Comparison of ENCODE assay signal across 8 mouse cellular contexts in the genomic region with DNA sequence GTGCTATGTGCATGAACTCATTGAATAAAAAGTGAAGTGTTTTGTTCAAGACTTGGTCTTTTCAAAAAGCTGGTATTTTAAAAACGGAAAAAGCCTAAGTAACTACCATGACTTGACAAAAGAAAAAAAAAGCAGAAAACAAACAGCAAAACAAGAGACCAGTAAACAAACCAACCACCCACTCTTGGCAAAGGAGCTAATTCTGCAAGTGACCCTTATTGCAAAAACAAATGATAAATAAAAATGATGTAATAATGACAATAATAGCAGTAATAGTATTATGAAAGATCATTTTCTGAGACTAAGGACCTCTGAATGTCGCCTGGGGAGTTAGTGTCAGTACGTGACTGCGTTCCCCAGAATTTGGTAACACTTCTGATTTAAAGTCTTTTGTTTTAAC. TPM values are rescaled to one million over a fixed set of nuclear protein-coding genes. Genes with fewer than 3 reads are reported as not detected.
DNase-seq lines count a peak whose midpoint lies in the region; ATAC-seq lines count a peak whose summit lies in the region.

No protein-coding gene starts in this region.

- 4% methylated on average over 4 of the region's 4 CpGs for whole genome bisulfite sequencing in forebrain, embryonic 13.5 days
- 13% methylated on average over 4 of the region's 4 CpGs for WGBS in liver, embryonic 11.5 days
- 16% methylated on average over 4 of the region's 4 CpGs for WGBS in stomach, embryonic 15.5 days

- no peaks in the 10 kb centered on the region for H3K9me3 ChIP-seq in forebrain, embryonic 13.5 days (replicated peaks)
- H3K9me3 ChIP-seq in liver, embryonic 11.5 days (ENCODE audit: control insufficient read depth, low read length) = no peaks in the 10 kb centered on the region
- no peaks in the 10 kb centered on the region for H3K9me3 ChIP-seq in stomach, embryonic 15.5 days

- peak overlapping the region; percentile 75 for H3K27ac ChIP-seq in forebrain, embryonic 13.5 days
- peak overlapping the region; percentile 49 for H3K27ac ChIP-seq in liver, embryonic 11.5 days (ENCODE audit: low read depth, low read length)
- peak overlapping the region; percentile 54; the same call in 1 of the 2 replicates for H3K27ac ChIP-seq in stomach, embryonic 15.5 days

- peak; percentile 42 for DNase-seq in cerebellum, adult 9-11 months
- DNase-seq in cerebellum, postnatal 25 days = no peak
- peak; percentile 34 for DNase-seq in 416B (ENCODE audit: low read depth)
- no peak for DNase-seq in liver, embryonic 11.5 days (ENCODE audit: low spot score)
- no peak for DNase-seq in adrenal gland, postnatal 10 days
- no peak for DNase-seq in ovary, adult 18-20 months (ENCODE audit: low spot score)

- H3K4me1 ChIP-seq in forebrain, embryonic 13.5 days = peaks cover 12% of the 10 kb centered on the region
- 0 out of 2 replicates have a peak, but pooled peaks cover under 1% of the 10 kb centered on the region for H3K4me1 ChIP-seq in liver, embryonic 11.5 days (replicated peaks; ENCODE audit: control insufficient read depth, insufficient read depth, low read length)
- no peaks in the 10 kb centered on the region for H3K4me1 ChIP-seq in stomach, embryonic 15.5 days

- peak overlapping the region; percentile 98 for H3K9ac ChIP-seq in forebrain, embryonic 13.5 days
- H3K9ac ChIP-seq in liver, embryonic 11.5 days (ENCODE audit: low read depth, low read length) = peak overlapping the region; percentile 98
- no peak overlapping the region for H3K9ac ChIP-seq in stomach, embryonic 15.5 days

- H3K36me3 ChIP-seq in forebrain, embryonic 13.5 days (ENCODE audit: poor library complexity, severe bottlenecking) = 0 out of 2 replicates have a peak, but pooled peaks cover under 1% of the 10 kb centered on the region
- H3K36me3 ChIP-seq in liver, embryonic 11.5 days (ENCODE audit: control insufficient read depth, insufficient read depth, low read length) = no peaks in the 10 kb centered on the region
- no peaks in the 10 kb centered on the region for H3K36me3 ChIP-seq in stomach, embryonic 15.5 days

- no peaks in the 10 kb centered on the region for H3K27me3 ChIP-seq in forebrain, embryonic 13.5 days
- no peaks in the 10 kb centered on the region for H3K27me3 ChIP-seq in liver, embryonic 11.5 days (replicated peaks; ENCODE audit: control insufficient read depth, insufficient read depth, low read length)
- H3K27me3 ChIP-seq in stomach, embryonic 15.5 days (replicated peaks) = no peaks in the 10 kb centered on the region

- peak overlapping the region; percentile 98 for H3K4me3 ChIP-seq in forebrain, embryonic 13.5 days
- H3K4me3 ChIP-seq in liver, embryonic 11.5 days (ENCODE audit: low read depth, low read length) = peak overlapping the region; percentile 99
- peak overlapping the region; percentile 96 for H3K4me3 ChIP-seq in stomach, embryonic 15.5 days (replicated peaks)

- peak overlapping the region; percentile 87 for H3K4me2 ChIP-seq in forebrain, embryonic 13.5 days
- H3K4me2 ChIP-seq in liver, embryonic 11.5 days = peak overlapping the region; percentile 97
- H3K4me2 ChIP-seq in stomach, embryonic 15.5 days = peak overlapping the region; percentile 78

- ATAC-seq in forebrain, embryonic 13.5 days = peak; percentile 25
- no peak for ATAC-seq in liver, embryonic 11.5 days (replicated peaks; ENCODE audit: low FRiP score)
- no peak for ATAC-seq in stomach, embryonic 15.5 days (ENCODE audit: insufficient read depth, low FRiP score, low read depth)

RNA-seq across cellular contexts. Expression of a gene that starts 0.5 kb away (rescaled TPM):
- 28.1 and 36.4 TPM in 2 replicates for polyA plus RNA-seq in forebrain, embryonic 13.5 days (2015; fragmentation: Nextera tagmentation; extraction: Ambion mirVana)
- polyA plus RNA-seq in liver, embryonic 11.5 days (2014; fragmentation: Nextera tagmentation; extraction: Ambion mirVana) = 28.0 and 33.6 TPM in 2 replicates
- 36.4 and 38.7 TPM in 2 replicates for polyA plus RNA-seq in stomach, embryonic 15.5 days (2015; fragmentation: Nextera tagmentation; extraction: Ambion mirVana)
- 10 to 100 TPM; 52.5 to 66.9 TPM for total RNA-seq in adrenal gland, postnatal 10 days (2021)

RNA-seq across cellular contexts. Expression of a gene that starts 15.0 kb away (rescaled TPM):
- polyA plus RNA-seq in forebrain, embryonic 13.5 days (2015; fragmentation: Nextera tagmentation; extraction: Ambion mirVana) = 123 and 127 TPM in 2 replicates
- polyA plus RNA-seq in liver, embryonic 11.5 days (2014; fragmentation: Nextera tagmentation; extraction: Ambion mirVana) = 93.6 and 96.2 TPM in 2 replicates
- polyA plus RNA-seq in stomach, embryonic 15.5 days (2015; fragmentation: Nextera tagmentation; extraction: Ambion mirVana) = 111 and 122 TPM in 2 replicates
- 10 to 100 TPM; 68.0 to 75.9 TPM for total RNA-seq in adrenal gland, postnatal 10 days (2021)

RNA-seq across cellular contexts. Expression of a gene that starts 15.7 kb away (rescaled TPM):
- polyA plus RNA-seq in forebrain, embryonic 13.5 days (2015; fragmentation: Nextera tagmentation; extraction: Ambion mirVana) = 1.3 and 2.3 TPM in 2 replicates
- polyA plus RNA-seq in liver, embryonic 11.5 days (2014; fragmentation: Nextera tagmentation; extraction: Ambion mirVana) = 0.74 TPM in 2 replicates
- polyA plus RNA-seq in stomach, embryonic 15.5 days (2015; fragmentation: Nextera tagmentation; extraction: Ambion mirVana) = 1.3 and 1.5 TPM in 2 replicates
- total RNA-seq in adrenal gland, postnatal 10 days (2021) = under 1 TPM; 0.24 to 0.48 TPM

RNA-seq across cellular contexts. Expression of a gene that starts 33.7 kb away (rescaled TPM):
- polyA plus RNA-seq in forebrain, embryonic 13.5 days (2015; fragmentation: Nextera tagmentation; extraction: Ambion mirVana) = 35.1 and 35.3 TPM in 2 replicates
- 22.9 and 24.7 TPM in 2 replicates for polyA plus RNA-seq in liver, embryonic 11.5 days (2014; fragmentation: Nextera tagmentation; extraction: Ambion mirVana)
- polyA plus RNA-seq in stomach, embryonic 15.5 days (2015; fragmentation: Nextera tagmentation; extraction: Ambion mirVana) = 31.6 and 32.8 TPM in 2 replicates
- total RNA-seq in adrenal gland, postnatal 10 days (2021) = 10 to 100 TPM; 15.9 to 22.6 TPM

RNA-seq across cellular contexts. Expression of a gene that starts 34.4 kb away (rescaled TPM):
- polyA plus RNA-seq in forebrain, embryonic 13.5 days (2015; fragmentation: Nextera tagmentation; extraction: Ambion mirVana) = 10.1 and 11.7 TPM in 2 replicates
- polyA plus RNA-seq in liver, embryonic 11.5 days (2014; fragmentation: Nextera tagmentation; extraction: Ambion mirVana) = 0.96 and 1.6 TPM in 2 replicates
- polyA plus RNA-seq in stomach, embryonic 15.5 days (2015; fragmentation: Nextera tagmentation; extraction: Ambion mirVana) = 4.1 and 5.3 TPM in 2 replicates
- 10 to 100 TPM; 40.3 to 65.7 TPM for total RNA-seq in adrenal gland, postnatal 10 days (2021)

Comparison
In these comparisons a context has a peak if more than half of its experiments do, and no peak if none do; other contexts are left out.
1. DNase-seq: peak in cerebellum, adult 9-11 months (single experiment) and 416B (single experiment); none in cerebellum, postnatal 25 days (0 of 2), liver, embryonic 11.5 days (single experiment), adrenal gland, postnatal 10 days (single experiment) and ovary, adult 18-20 months (single experiment).
2. Peak in every context shown above with its lines, with median percentiles within 50 percentile points of each other: H3K27ac ChIP-seq, H3K4me2 ChIP-seq and H3K4me3 ChIP-seq.